Mouse (Mus musculus): ENCODE data around the gene Vmac. TPM values are rescaled to one million over a fixed set of nuclear protein-coding genes. Genes with fewer than 3 reads are reported as not detected.

Gene Vmac
- total RNA-seq, 2 experiments from 2014 or later, result 4.1 to 5.5 TPM

GRCm38 (mm10) chr17:56744173-56744572 lies 26.4 kb upstream of the Vmac start:
- no peak for ATAC-seq (replicated peaks; ENCODE audit: low FRiP score, low TSS enrichment, poor library complexity, severe bottlenecking)

- ATAC-seq (replicated peaks; ENCODE audit: low FRiP score, low TSS enrichment, poor library complexity, severe bottlenecking), result no peak
Measured at GRCm38 (mm10) chr17:56740788-56741160, 23.0 kb upstream of the Vmac start.

GRCm38 (mm10) chr17:56740118-56740787 lies 22.4 kb upstream of the Vmac start:
- no peak for ATAC-seq (replicated peaks; ENCODE audit: low FRiP score, low TSS enrichment, poor library complexity, severe bottlenecking)

GRCm38 (mm10) chr17:56738221-56738620 lies 20.4 kb upstream of the Vmac start:
- no peak for ATAC-seq (replicated peaks; ENCODE audit: low FRiP score, low TSS enrichment, poor library complexity, severe bottlenecking)

GRCm38 (mm10) chr17:56736534-56736933 lies 18.7 kb upstream of the Vmac start:
- ATAC-seq (replicated peaks; ENCODE audit: low FRiP score, low TSS enrichment, poor library complexity, severe bottlenecking), result no peak; the same call in 1 of the 2 replicates

GRCm38 (mm10) chr17:56729656-56730055 lies 11.8 kb upstream of the Vmac start:
- ATAC-seq (replicated peaks; ENCODE audit: low FRiP score, low TSS enrichment, poor library complexity, severe bottlenecking), result no peak

DNA sequence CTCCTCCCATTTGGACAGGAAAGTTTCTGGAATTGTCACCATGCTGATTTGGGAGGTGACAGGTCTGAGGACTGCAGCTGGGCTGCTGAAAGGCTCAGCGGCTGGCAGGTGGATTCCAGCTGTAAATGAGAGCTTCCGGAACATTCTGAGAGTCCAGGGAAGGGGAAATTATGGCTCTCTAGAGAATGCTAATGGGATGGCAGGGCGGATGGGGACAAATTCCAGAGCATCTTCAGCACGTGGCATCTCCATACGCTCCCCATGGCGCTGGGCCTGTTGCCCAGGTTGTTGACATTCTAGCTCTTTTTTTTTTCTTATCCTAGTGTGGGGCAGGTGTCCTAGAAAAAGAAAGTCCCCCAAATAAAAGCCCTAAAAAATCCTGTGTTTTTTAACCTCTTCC lies 11.3 kb upstream of the Vmac start:
- no peak for ATAC-seq (replicated peaks; ENCODE audit: low FRiP score, low TSS enrichment, poor library complexity, severe bottlenecking)

GRCm38 (mm10) chr17:56728117-56728516 lies 10.3 kb upstream of the Vmac start:
- ATAC-seq (replicated peaks; ENCODE audit: low FRiP score, low TSS enrichment, poor library complexity, severe bottlenecking), result no peak

- no peak for ATAC-seq (replicated peaks; ENCODE audit: low FRiP score, low TSS enrichment, poor library complexity, severe bottlenecking)
Measured at GRCm38 (mm10) chr17:56727659-56728058, 9.8 kb upstream of the Vmac start.

- ATAC-seq (replicated peaks; ENCODE audit: low FRiP score, low TSS enrichment, poor library complexity, severe bottlenecking), result 0 out of 2 replicates have a peak, but pooled peaks have one; percentile 12
Measured at GRCm38 (mm10) chr17:56727029-56727649, 9.3 kb upstream of the Vmac start.

DNA sequence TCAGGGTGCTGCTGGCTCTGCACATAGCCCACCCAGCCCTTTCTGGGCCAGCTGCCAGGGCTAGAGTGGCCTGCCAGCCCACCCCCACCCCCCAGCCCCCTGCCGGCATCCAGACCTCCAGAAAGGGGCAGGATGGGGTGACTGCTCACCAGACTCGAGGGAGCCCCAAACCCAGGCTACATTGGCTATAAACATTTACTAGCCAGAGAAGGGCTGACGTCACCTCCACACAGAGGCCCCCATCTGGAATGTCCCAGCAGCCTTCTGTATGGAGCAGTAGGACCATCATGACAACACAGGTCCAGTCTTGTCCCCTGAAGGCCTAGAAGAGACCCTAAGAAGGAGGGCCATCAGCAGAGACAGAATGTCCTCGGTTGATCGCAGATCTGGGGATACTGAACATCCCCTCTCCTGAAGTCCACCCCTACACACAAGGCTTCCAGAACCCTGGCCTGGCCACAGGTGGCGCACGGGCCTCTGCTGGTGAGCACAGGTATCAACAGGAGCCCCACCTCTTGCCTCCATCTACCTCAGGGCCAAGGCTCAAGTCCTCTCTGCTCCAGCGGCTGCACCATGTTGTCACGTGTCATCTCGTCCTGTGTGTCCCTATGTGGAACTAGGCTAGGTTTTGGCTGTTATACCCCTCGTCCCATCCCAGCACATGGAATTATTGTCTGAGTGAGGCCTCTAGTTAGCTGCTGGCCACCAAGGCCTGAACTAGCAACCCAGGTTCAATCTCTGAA lies 5.8 kb upstream of the Vmac start:
- ATAC-seq (replicated peaks; ENCODE audit: low FRiP score, low TSS enrichment, poor library complexity, severe bottlenecking), result no peak

- ATAC-seq (replicated peaks; ENCODE audit: low FRiP score, low TSS enrichment, poor library complexity, severe bottlenecking), result no peak
Measured at GRCm38 (mm10) chr17:56722441-56722840, 4.6 kb upstream of the Vmac start.

GRCm38 (mm10) chr17:56716655-56717362 lies 1.0 kb downstream of the Vmac start:
- ATAC-seq (replicated peaks; ENCODE audit: low FRiP score, low TSS enrichment, poor library complexity, severe bottlenecking), result peak; percentile 87

DNA sequence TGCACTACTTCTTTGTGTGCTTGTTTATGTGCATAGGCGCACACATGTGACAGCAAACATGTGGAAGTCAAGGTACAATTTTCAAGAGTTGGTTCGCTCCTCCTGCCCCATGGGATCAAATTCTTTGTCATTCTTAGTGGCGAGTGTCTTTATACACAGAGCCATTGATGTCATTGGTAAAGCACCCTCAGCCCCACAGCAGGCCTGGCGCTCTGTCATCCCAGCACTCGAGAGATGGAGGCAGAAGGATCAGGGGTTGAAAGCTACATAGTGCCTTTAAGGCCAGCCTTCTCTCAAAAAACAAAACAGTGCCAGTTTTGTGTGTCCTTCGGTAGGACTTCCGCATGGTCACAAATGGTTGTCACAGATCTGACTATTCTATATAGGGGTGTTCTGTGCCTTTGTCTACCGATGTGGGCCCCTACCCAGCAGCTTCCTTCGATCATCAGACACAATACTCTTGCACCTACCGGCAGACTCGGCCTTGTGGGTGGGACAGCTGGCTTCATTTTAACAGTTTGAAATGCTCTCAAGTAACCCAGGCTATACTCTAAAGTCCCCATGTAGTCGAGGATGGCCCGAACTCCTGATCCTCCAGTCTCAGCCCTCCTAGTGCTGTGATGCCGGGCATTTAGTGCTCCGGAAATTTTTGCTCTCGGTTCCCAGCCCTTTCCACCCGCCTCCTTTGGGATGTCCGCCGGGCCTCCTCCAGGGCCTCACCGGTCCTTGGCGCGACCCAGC lies 1.7 kb downstream of the Vmac start:
- ATAC-seq (replicated peaks; ENCODE audit: low FRiP score, low TSS enrichment, poor library complexity, severe bottlenecking), result no peak

DNA sequence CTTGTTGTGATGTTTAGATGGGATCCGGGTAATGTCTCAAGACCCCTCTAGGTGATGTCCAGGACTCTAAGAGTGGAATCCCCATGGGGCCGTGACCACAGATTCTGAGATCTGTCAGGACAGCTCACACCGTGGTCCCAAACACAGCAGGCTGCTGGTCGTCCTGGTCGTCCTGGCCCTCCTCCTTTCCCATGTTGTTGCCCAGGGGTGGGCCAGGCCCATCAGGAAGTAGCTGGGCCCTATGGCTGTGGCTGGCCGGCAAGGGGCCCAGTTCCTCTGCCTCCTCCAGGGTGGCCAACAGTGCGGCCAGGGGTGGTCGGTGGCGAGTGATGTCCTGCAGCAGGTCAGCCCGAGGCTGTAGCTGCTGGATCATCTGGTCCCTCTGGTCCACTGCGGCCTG lies 2.5 kb downstream of the Vmac start:
- ATAC-seq (replicated peaks; ENCODE audit: low FRiP score, low TSS enrichment, poor library complexity, severe bottlenecking), result no peak

GRCm38 (mm10) chr17:56709708-56710107 lies 8.1 kb downstream of the Vmac start:
- ATAC-seq (replicated peaks; ENCODE audit: low FRiP score, low TSS enrichment, poor library complexity, severe bottlenecking), result no peak

- no peak for ATAC-seq (replicated peaks; ENCODE audit: low FRiP score, low TSS enrichment, poor library complexity, severe bottlenecking)
Measured at GRCm38 (mm10) chr17:56708692-56709091, 9.1 kb downstream of the Vmac start.

DNA sequence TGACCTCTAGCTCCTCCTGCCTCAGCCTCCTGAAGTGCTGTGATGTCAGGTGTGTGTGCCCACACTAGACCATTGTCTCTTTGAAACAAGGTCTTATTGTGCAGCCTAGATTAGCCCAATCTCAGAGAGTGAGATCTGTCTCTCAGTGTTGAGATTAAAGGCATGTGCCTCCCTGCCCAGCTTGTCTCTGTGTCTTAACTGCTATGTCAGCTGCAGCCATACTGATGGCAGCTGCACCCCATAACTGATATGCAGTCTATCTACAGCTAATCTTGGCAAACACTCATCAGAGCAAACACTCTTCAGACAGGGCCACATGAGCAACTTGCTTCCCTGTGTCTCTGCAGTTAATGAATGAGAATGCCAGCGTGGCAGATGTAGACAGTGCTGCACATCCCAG lies 11.3 kb downstream of the Vmac start:
- ATAC-seq (replicated peaks; ENCODE audit: low FRiP score, low TSS enrichment, poor library complexity, severe bottlenecking), result peak; percentile 27

GRCm38 (mm10) chr17:56703038-56703437 lies 14.8 kb downstream of the Vmac start:
- ATAC-seq (replicated peaks; ENCODE audit: low FRiP score, low TSS enrichment, poor library complexity, severe bottlenecking), result no peak

Data from megakaryocyte-erythroid progenitor cell, adult 5-6 weeks (primary cell).